Mouse (Mus musculus): ENCODE results near the gene Strip1.

- TF ChIP-seq CTCF (conservative IDR thresholded peaks at IDR 0.05; ENCODE audit: insufficient read depth, insufficient read length, low read depth, low read length): no peak
- TF ChIP-seq POLR2A (IDR thresholded peaks at IDR 0.05; ENCODE audit: low read depth, low read length): no peak
Observed at GRCm38 (mm10) chr3:107586504-107586903, 45.0 kb downstream of the Strip1 start.

Data from kidney, adult 2 months (tissue).